ENCODE assay signal across 1 mouse cellular context in the genomic region with DNA sequence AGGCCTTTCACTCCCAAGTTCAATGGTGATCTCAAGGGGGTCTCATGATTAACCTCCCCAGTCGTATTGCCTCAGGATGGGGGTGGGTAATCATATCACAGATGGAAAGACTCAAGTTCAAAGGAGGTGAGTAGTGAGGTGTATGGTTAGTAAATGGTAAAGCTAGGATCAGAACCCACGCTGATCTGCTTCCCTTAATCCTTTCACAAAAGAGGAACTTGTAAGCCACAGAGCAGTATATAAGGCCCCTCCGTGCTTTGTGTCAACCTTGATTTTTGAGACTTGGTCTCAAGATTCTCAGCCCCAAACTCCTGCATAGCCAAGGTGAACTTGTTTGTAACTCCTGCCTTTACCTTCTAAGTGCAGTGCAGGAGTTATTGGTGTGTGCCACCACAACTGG.
TF ChIP-seq lines count a peak whose summit lies in the region.

No protein-coding gene starts in this region.

TF ChIP-seq in MEL, 35 proteins besides CTCF, POLR2A, EP300 and RAD21 (continued from another document):
- TF ChIP-seq ZC3H11A (IDR thresholded peaks at IDR 0.05; ENCODE audit: low read depth, low read length) (no peak), TCF12 (IDR thresholded peaks at IDR 0.05; ENCODE audit: low read depth, low read length) (no peak), BHLHE40 (IDR thresholded peaks at IDR 0.05; ENCODE audit: borderline replicate concordance, low read depth, low read length) (no peak), UBTF (IDR thresholded peaks at IDR 0.05; ENCODE audit: borderline replicate concordance, insufficient read depth, low read depth, low read length) (no peak), ZKSCAN1 (IDR thresholded peaks at IDR 0.05; ENCODE audit: low read depth, low read length) (no peak), TBP (IDR thresholded peaks at IDR 0.05; ENCODE audit: low read depth, low read length) (no peak), MAX (IDR thresholded peaks at IDR 0.05; ENCODE audit: low read length) (no peak), POLR2AphosphoS5 (IDR thresholded peaks at IDR 0.05; ENCODE audit: borderline replicate concordance, low read depth, low read length) (no peak), GATA1 (IDR thresholded peaks at IDR 0.05; ENCODE audit: low read depth, low read length) (no peak), HCFC1 (IDR thresholded peaks at IDR 0.05; ENCODE audit: low read depth, low read length) (no peak), USF2 (IDR thresholded peaks at IDR 0.05; ENCODE audit: borderline replicate concordance in 1 of 2, insufficient read depth in 1 of 2, low read depth in 1 of 2, low read length in 2 of 2) (no peak), USF1 (IDR thresholded peaks at IDR 0.05; ENCODE audit: low read depth, low read length) (no peak)
